Mouse (Mus musculus) kidney, embryonic 14.5 days (tissue): ENCODE measurements around the gene Ankrd33b. TPM values are rescaled to one million over a fixed set of nuclear protein-coding genes. Genes with fewer than 3 reads are reported as not detected.

Experiments used
- ATAC-seq: fragments of 200-750 bp; cut with Nextera tagmentation; 2 replicates; pipeline ENCODE4 v1.8.0; 2017; ENCODE audit warnings: moderate number of reproducible peaks, mild to moderate bottlenecking, moderate TSS enrichment, moderate library complexity; ENCODE audit not compliant: low FRiP score, low TSS enrichment
- H3K27ac ChIP-seq: fragments of 300-500 bp; sonication (generic); 2 replicates; pipeline ENCODE4 v1.5.1; 2014; ENCODE audit warnings: low read depth, mild to moderate bottlenecking, low read length, moderate library complexity, mixed read lengths
- H3K27me3 ChIP-seq: fragments of 300-500 bp; sonication (generic); 2 replicates; pipeline ENCODE4 v1.6.1; 2014; ENCODE audit warnings: mild to moderate bottlenecking, low read length; ENCODE audit not compliant: control insufficient read depth, insufficient read depth
- H3K36me3 ChIP-seq: fragments of 300-500 bp; sonication (generic); 2 replicates; pipeline ENCODE4 v1.6.1; 2014; ENCODE audit warnings: low read length, mixed read lengths; ENCODE audit not compliant: control insufficient read depth, insufficient read depth
- H3K4me1 ChIP-seq: fragments of 300-500 bp; sonication (generic); 2 replicates; pipeline ENCODE4 v1.6.1; 2014; ENCODE audit warnings: low read length, mixed read lengths; ENCODE audit not compliant: control insufficient read depth, insufficient read depth
- H3K4me2 ChIP-seq: fragments of 300-500 bp; sonication (generic); replicated peaks from 2 replicates; pipeline ENCODE4 v1.6.1; 2014; ENCODE audit warnings: low read depth, mild to moderate bottlenecking, low read length
- H3K4me3 ChIP-seq: fragments of 300-500 bp; sonication (generic); 2 replicates; pipeline ENCODE4 v1.5.1; 2014; ENCODE audit warnings: mild to moderate bottlenecking, low read length
- H3K9ac ChIP-seq: fragments of 300-500 bp; sonication (generic); 2 replicates; pipeline ENCODE4 v1.6.1; 2014; ENCODE audit warnings: low read depth, mild to moderate bottlenecking, low read length, moderate library complexity
- H3K9me3 ChIP-seq: fragments of 300-500 bp; sonication (generic); 2 replicates; pipeline ENCODE4 v1.6.1; 2016; ENCODE audit warnings: low read length; ENCODE audit not compliant: control insufficient read depth
- WGBS: fragments of 180-500 bp; shearing (Covaris S2); extraction: QIAGEN DNeasy Blood & Tissue Kit; methylation state at CpG from one replicate; pipeline ENCODE4 v1.1.7; 2014; 5-methylcytosine and 5-hydroxymethylcytosine counted together
- polyA plus RNA-seq: library from polyadenylated mRNA; unstranded; fragments of >200 nt; fragmentation: Nextera tagmentation; extraction: Ambion mirVana; gene quantifications from 2 replicates; pipeline ENCODE4 v1.2.1, GENCODE M21; 2014

Ankrd33b gene
- polyA plus RNA-seq, 1 experiment from 2014 or later, result 3.7 TPM

GRCm38 (mm10) chr15:31364396-31364795, 3.1 kb downstream of the Ankrd33b start:
- Histone ChIP-seq H3K27ac (no peak overlapping the region), H3K27me3 (peaks cover 35% of the 10 kb centered on the region), H3K4me3 (no peak overlapping the region), H3K36me3 (no peaks in the 10 kb centered on the region), H3K9me3 (no peaks in the 10 kb centered on the region), H3K9ac (no peak overlapping the region), H3K4me1 (peaks cover 18% of the 10 kb centered on the region; the same call in 1 of the 2 replicates), H3K4me2 (no peak overlapping the region)
- WGBS, result 63% methylated on average over 6 of the region's 6 CpGs
- ATAC-seq, result no peak

DNA sequence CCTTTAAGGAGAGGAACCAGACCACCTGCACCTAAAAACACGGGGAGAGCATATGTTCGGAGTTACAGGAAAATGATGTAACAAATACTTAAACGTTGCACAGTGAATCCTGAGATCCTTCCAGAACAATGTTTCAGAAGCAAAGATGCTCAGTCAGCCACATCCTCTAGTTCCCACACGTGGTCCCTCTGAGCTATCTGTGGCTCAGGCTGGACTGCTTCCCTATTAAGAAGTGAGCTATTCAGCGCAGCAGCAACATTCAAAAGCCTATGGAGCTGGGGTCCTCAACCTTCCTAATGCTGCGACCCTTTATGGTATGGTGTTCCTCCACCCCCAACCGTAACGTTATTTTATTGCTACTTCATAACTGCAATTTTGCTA, 3.6 kb downstream of the Ankrd33b start:
- no peaks in the 10 kb centered on the region for H3K9me3 ChIP-seq
- H3K4me2 ChIP-seq, result no peak overlapping the region
- peaks cover 33% of the 10 kb centered on the region for H3K27me3 ChIP-seq
- H3K4me3 ChIP-seq, result no peak overlapping the region
- WGBS, result 69% methylated on average over 8 of the region's 8 CpGs
- peaks cover 15% of the 10 kb centered on the region; the same call in 1 of the 2 replicates for H3K4me1 ChIP-seq
- no peak overlapping the region for H3K9ac ChIP-seq
- no peak overlapping the region for H3K27ac ChIP-seq
- ATAC-seq, result no peak
- no peaks in the 10 kb centered on the region for H3K36me3 ChIP-seq

- H3K27me3 ChIP-seq, result peaks cover 27% of the 10 kb centered on the region
- no peak overlapping the region for H3K4me3 ChIP-seq
- ATAC-seq, result no peak
- no peaks in the 10 kb centered on the region for H3K9me3 ChIP-seq
- no peak overlapping the region for H3K4me2 ChIP-seq
- no peak overlapping the region for H3K9ac ChIP-seq
- H3K36me3 ChIP-seq, result no peaks in the 10 kb centered on the region
- peaks cover 13% of the 10 kb centered on the region; the same call in 1 of the 2 replicates for H3K4me1 ChIP-seq
- H3K27ac ChIP-seq, result no peak overlapping the region
- WGBS, result 87% methylated on average over 13 of the region's 13 CpGs
Observed at GRCm38 (mm10) chr15:31363241-31363980, 4.1 kb downstream of the Ankrd33b start.

DNA sequence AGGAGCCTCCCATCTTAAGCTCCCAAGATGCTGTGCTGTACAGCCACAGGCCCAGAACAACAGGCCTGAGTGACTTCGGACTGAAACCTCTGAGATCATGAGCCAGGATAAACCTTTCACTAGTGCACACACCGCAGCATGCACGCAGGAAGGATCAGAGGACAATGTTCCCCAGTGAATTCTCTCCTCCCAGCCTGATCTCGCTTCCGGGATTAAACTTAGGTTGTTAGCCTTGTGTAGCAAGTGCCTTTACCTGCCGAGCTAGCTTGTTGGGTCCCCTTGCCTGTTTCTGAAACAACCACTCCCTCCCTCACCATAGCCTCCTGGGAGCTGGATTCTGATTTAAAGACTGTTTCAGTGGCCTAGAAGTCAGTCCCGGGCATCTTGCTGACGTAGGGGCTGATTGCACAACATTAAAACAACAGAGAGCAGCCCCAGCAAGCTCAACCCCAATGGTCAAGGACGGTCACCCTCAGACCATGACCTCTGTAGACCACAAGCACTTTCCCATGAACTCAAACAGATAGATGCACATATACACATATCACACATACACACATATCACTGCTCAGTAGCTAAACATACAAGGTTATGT, 6.2 kb downstream of the Ankrd33b start:
- 88% methylated on average over 9 of the region's 9 CpGs for WGBS

DNA sequence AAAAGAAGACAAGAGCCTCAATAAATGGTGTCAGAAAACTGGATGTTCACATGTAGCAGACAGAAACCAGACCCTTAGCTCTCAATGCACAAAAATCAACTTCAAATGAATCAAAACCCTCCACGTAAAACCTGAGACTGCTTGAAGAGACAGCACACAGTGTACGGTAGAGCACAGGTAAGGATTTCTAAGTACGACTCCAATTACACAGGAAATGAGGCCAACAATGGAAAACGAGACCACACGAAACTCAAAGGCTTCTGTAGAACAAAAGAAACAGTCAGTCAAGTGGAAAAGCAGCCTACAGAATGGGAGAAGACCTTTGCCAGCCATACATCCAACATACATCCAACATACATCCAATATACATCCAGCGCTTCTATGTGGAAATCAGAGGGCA, 6.9 kb downstream of the Ankrd33b start:
- WGBS, result 64% methylated on average over 6 of the region's 6 CpGs
- ATAC-seq, result no peak
- Histone ChIP-seq H3K9me3 (no peaks in the 10 kb centered on the region), H3K27ac (no peak overlapping the region), H3K4me3 (no peak overlapping the region), H3K4me1 (no peaks in the 10 kb centered on the region), H3K36me3 (no peaks in the 10 kb centered on the region), H3K9ac (no peak overlapping the region), H3K27me3 (peaks cover 13% of the 10 kb centered on the region), H3K4me2 (no peak overlapping the region)

More for the DNA sequence above, 6.2 kb downstream of the Ankrd33b start:
- H3K36me3 ChIP-seq, result no peaks in the 10 kb centered on the region
- H3K9me3 ChIP-seq, result no peaks in the 10 kb centered on the region
- 0 out of 2 replicates have a peak, but pooled peaks cover 2% of the 10 kb centered on the region for H3K4me1 ChIP-seq
- ATAC-seq, result no peak
- no peak overlapping the region for H3K4me2 ChIP-seq
- no peak overlapping the region for H3K4me3 ChIP-seq
- peaks cover 15% of the 10 kb centered on the region for H3K27me3 ChIP-seq
- H3K9ac ChIP-seq, result no peak overlapping the region
- no peak overlapping the region for H3K27ac ChIP-seq

DNA sequence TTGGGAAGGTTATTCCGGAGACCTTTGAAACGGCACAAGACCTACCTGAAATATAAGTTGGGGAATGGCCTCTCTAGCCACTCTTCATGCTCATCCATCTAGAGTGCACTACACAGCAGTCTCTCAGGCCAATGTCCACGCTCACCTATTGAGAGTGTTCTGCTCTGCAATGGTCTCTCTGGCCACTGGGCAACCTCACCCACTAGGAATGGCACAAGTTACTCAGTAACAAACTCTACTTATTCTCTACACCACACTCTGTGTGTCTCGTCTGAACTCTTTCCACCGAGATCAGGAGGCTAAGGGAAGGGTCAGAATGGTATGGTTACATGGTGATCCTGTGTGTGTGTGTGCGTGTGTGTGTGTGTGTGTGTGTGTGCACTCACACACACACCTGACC, 7.7 kb downstream of the Ankrd33b start:
- Histone ChIP-seq H3K4me3 (no peak overlapping the region), H3K4me1 (no peaks in the 10 kb centered on the region), H3K27ac (no peak overlapping the region), H3K9me3 (no peaks in the 10 kb centered on the region), H3K36me3 (no peaks in the 10 kb centered on the region), H3K4me2 (no peak overlapping the region), H3K27me3 (peaks cover 5% of the 10 kb centered on the region), H3K9ac (no peak overlapping the region)
- ATAC-seq, result no peak
- 88% methylated on average over 6 of the region's 6 CpGs for WGBS

- Histone ChIP-seq H3K27ac (no peak overlapping the region), H3K36me3 (no peaks in the 10 kb centered on the region), H3K9ac (no peak overlapping the region), H3K9me3 (no peaks in the 10 kb centered on the region), H3K4me2 (no peak overlapping the region), H3K4me1 (peaks cover 3% of the 10 kb centered on the region; the same call in 1 of the 2 replicates), H3K4me3 (no peak overlapping the region), H3K27me3 (no peaks in the 10 kb centered on the region)
- WGBS, result 77% methylated on average over 13 of the region's 13 CpGs
- no peak for ATAC-seq
Observed at GRCm38 (mm10) chr15:31352494-31353279, 14.8 kb downstream of the Ankrd33b start.

GRCm38 (mm10) chr15:31349810-31350341, 17.6 kb downstream of the Ankrd33b start:
- Histone ChIP-seq H3K4me1 (peaks cover 3% of the 10 kb centered on the region; the same call in 1 of the 2 replicates), H3K27ac (no peak overlapping the region), H3K4me2 (no peak overlapping the region), H3K9ac (no peak overlapping the region), H3K27me3 (no peaks in the 10 kb centered on the region), H3K4me3 (no peak overlapping the region), H3K9me3 (no peaks in the 10 kb centered on the region), H3K36me3 (no peaks in the 10 kb centered on the region)
- 71% methylated on average over 7 of the region's 7 CpGs for WGBS
- ATAC-seq, result no peak
